Mouse (Mus musculus): ENCODE data around the gene Atp2b2.

Atp2b2 gene

DNA sequence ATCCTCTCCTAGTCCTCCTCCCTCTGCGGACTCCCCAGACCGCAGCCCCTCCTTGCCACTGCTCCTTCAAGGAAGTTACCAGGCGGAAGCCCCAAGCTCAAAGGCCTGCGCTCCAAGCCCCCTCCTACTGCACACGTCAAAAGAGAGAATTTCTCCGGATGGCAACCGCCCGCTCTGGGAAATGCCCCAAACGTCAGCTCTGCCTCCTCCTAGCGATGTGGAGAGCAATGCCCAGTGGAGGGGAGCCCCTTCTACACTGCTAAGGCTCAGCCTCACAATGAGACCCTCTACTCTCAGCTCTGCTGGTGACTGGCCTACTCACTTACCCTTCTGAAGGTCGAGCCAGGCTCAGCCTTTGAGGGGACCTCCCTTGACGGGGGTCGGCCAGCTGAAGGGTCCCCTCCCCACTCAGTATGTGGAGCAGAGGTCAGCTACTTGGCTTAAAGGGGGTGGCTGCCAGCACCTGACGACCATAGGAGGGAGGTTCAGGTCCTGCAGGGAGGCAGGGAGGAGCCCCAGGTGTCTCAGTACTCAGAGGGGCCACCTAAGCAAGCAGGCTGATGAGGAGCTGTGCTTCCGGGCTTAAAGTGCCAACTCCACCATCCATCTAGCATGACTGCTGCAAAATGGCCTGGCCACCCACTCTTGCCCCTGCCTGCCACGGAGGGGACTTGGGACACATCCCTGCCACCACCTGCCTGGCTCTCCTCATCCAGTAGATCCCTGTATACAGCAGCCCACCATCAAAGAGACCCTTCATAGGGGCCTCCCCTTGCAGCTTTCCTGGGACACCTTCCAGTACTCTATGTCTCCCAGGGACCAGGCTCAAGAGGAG, 152.2 kb downstream of the Atp2b2 start:
- no peak for DNase-seq (ENCODE audit: low spot score)

- DNase-seq (ENCODE audit: low spot score) = no peak
Observed at GRCm38 (mm10) chr6:113889180-113889579, 153.2 kb downstream of the Atp2b2 start.

DNA sequence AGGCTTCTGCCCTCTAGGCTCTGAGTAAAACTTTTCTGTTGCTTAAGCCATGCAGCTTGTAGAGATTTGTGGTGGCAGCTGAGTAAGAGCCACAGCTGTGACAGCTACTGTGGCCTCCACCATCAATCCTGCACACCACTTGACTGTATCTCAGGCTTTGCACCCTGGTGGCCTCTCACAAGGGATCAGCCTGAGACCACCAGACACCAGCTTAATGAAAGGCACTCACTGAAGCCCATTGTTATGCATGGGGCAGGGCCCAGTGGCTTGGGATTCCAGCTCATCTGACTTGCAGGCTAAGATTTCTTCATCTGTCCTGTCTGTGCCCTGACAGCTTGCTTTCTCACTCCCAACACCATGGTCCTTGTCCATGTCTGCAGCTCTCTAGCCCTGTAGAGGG, 155.5 kb downstream of the Atp2b2 start:
- no peak for DNase-seq (ENCODE audit: low spot score)

GRCm38 (mm10) chr6:113884806-113885205, 157.6 kb downstream of the Atp2b2 start:
- DNase-seq (ENCODE audit: low spot score) = no peak

- no peak for DNase-seq (ENCODE audit: low spot score)
Observed at GRCm38 (mm10) chr6:113883225-113883624, 159.2 kb downstream of the Atp2b2 start.

GRCm38 (mm10) chr6:113882396-113882795, 160.0 kb downstream of the Atp2b2 start:
- DNase-seq (ENCODE audit: low spot score) = no peak

DNA sequence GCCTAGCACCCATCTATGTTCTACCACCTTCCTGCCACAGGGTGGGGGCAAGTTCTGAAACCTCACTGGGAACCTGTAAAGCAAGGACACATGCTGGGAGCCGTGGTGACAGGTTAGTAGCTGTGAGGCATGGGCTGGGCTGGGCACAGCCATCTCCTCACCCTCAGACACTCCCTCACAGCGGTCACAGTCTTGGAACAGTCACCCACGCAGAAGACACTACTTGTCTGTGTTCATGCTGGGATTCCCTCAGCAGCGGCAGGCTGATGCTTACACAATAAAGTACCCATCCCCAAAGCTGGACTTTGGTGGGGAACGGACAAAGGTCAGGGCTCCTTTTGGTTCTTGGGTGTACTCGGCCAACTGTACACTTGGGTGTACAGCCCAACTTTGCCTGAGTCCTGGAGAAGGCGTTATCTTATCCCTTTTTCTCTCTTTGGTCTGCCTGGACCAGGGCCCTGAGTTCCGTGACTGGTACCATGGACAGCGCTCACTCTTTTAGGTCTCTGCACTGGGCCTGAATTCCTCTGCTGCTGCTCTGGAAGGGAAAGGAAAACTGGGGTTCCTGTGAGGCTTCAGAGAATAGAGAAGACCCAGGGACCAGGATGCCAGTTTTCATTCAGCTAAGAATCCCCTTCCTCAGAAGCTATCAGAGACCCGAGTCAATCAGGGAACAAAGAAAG, 160.7 kb downstream of the Atp2b2 start:
- DNase-seq (ENCODE audit: low spot score) = no peak

GRCm38 (mm10) chr6:113879366-113879765, 163.0 kb downstream of the Atp2b2 start:
- DNase-seq (ENCODE audit: low spot score) = no peak

DNA sequence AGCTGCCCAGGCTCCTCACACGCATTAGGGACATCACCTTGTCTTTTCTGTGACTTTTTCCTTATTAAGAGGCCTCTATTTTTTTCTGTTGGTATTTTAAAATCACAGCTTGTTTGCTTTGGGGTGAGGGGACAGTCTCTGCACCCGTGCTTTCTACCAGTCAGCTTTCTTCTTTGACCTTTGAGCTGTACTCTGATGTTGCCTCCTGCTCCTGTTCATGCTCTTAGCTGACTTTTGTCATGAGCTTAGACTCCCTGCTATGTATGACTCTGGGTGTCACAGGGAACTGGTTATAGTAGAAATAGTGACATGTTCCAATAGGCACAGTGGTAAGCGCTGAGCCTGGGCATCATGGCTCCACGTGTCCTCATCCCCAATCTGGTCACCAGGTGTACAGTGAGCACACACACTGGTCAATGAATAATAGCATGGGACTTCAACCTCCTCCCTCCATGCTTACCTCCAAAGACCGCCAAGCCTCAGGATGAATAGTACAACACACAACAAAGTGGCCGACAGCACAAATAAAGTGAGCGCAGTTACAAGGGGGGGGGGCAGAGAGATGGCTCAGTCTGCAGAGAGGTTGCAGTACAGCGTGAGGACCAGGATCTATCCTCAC, 163.8 kb downstream of the Atp2b2 start:
- no peak for DNase-seq (ENCODE audit: low spot score)

GRCm38 (mm10) chr6:113876585-113876984, 165.8 kb downstream of the Atp2b2 start:
- DNase-seq (ENCODE audit: low spot score) = no peak

DNA sequence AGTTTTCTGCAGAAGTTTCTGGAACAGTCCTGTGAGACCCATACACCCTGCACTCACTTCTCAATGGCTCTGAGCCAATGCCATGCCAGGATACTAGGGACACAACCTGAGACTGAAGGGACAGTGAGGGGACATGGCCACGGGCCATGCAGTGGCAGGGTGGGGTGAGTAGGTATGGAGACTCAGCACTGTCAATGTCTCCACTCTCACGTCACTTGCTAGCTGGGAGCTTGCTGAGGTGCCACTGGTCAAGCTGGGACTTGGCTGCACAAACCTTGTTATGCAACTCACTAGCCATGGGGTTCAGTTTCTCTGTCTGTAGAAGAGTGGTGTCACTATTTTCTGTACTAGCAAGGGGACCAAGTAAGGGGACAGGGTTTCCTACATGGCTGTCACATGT, 167.2 kb downstream of the Atp2b2 start:
- DNase-seq (ENCODE audit: low spot score) = no peak

DNA sequence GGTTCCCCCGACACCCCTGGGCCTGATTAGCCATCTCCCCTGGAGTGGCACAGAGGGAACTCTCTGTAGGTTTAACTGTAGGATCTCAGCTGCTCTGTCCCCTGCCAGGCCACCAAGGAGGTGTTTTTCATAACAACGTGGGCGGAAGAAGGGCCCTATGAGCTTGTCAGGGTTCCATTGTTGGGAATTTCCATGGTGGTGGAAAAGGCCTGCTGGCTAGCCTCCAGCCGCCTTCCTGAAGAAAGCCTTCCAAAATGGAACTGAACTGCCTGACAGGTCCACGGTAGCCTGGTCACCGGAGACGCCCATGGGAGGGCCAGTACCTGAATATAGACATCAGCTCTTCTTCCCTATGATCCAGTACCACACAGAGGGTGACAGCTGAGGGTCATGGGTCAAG, 169.8 kb downstream of the Atp2b2 start:
- no peak for DNase-seq (ENCODE audit: low spot score)

DNA sequence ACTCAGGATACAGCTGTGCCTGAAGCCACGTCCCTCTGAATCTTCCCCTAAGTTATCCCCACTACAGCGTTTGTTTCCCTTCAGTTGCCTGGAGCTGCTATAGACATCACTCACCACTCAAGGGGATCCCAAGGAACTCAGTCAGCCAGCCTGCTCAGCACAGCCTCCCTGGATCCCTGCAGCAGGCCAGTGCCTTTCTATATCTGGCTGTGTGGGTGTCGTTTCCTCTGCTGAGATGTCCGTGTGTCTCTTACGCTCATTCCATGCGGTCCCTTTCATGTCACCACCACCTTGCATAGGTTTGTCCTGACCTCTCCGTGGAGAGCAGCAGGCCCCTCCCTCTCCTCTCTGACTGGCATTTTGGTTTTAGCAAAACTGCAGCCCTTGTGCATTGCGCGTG, 171.6 kb downstream of the Atp2b2 start:
- no peak for DNase-seq (ENCODE audit: low spot score)

GRCm38 (mm10) chr6:113868552-113868951, 173.9 kb downstream of the Atp2b2 start:
- no peak for DNase-seq (ENCODE audit: low spot score)

DNA sequence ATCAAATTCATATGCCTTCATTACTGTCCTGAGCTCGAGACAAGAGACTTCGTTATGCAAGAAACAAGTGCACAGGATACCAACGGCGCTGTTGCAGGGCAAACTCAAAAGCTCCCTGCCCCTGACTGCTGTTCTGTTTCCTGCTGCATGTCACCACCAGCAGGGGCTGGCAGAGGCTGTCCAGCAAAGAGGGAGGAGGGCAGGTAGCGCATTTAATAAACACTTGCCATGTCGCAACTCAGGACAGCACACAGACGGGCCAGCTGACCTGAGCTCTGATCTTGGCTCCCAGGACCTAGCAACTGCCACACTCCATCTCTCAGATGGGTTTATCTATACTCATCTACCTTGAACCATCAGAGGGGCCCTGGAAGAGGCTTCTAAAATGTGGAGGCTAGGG, 176.7 kb downstream of the Atp2b2 start:
- no peak for DNase-seq (ENCODE audit: low spot score)

GRCm38 (mm10) chr6:113864812-113865211, 177.6 kb downstream of the Atp2b2 start:
- DNase-seq (ENCODE audit: low spot score) = no peak

DNA sequence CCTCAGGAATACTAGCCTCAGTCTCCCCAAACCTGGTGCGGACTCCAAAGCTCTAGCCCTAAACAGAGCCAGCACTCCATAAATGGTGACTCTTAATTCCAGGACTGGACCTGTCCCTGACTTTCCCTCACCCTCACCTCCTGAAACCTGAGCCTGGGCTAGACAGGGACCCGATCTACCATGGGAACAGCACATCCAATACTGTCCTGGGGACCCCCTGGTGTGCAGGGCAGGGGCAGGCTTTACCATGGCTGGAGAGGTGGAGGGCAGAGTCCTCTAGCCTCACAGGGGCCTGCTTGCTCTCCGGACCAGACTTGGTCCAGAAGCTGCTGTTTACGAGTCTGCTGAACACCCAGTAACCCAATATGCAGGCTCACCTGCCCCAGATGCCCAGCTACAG, 179.5 kb downstream of the Atp2b2 start:
- DNase-seq (ENCODE audit: low spot score) = no peak

DNA sequence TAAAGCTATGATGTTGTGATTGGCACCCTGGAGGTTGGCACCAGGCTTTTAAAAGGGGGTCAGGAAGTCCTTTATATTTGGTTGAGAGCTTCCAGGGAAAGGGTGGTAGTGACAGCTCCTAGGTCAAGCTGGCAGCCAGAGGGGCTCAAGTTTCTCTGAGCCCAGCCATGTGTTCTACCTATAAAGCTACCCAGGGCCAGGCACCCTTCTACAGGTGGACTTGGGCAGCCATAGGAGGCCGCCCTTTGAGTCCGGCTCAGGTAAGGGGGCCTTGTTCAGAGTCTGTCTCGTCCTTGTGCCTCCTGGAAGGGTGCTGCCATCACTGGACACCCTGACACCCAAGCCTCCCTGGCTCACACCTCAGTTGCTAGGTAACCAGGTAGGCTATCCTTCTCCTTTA, 180.5 kb downstream of the Atp2b2 start:
- no peak for DNase-seq (ENCODE audit: low spot score)

DNA sequence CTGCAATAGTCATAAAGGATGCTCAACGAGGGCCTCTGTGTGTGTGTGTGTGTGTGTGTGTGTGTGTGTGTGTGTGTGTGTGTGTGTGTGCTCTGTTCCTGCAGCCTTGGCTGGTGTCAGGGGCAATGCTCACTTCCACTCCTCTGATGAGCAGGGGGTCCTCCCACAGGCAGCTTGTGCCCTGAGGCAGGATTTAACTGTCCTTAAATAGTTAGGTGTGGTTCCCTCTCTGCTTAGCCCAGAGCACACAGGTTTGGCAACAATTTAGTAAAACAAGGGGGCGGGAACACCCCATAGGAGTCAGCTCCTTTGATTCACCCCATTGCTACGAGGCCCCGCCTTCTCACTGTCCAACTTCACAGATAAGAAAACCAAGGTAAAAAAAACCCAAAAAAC, 181.0 kb downstream of the Atp2b2 start:
- DNase-seq (ENCODE audit: low spot score) = no peak

- peak; percentile 20 for DNase-seq (ENCODE audit: low spot score)
Observed at GRCm38 (mm10) chr6:113860735-113861374, 181.6 kb downstream of the Atp2b2 start.

GRCm38 (mm10) chr6:113860023-113860734, 182.2 kb downstream of the Atp2b2 start:
- DNase-seq (ENCODE audit: low spot score) = no peak

DNA sequence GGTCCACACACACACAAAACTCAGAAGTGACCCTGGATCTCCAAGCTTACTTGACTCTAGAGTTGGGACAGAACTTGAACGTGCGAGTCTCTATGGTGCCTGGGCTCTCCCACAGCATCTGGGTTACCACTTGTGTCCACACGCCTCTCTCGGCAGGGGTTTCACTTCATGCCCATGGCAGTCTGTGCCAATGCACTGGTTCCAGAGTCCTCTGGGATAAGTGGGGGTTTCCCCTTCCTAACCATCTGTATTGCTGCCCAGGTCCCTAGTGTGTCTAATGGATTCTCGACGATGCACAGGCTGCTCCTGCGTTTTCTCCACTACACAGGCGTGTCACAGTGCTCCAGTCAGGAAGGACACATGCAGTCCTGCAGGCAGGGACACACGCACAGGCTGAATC, 184.1 kb downstream of the Atp2b2 start:
- no peak for DNase-seq (ENCODE audit: low spot score)
